Mouse (Mus musculus): ENCODE data around the gene Rab5a. TPM values are rescaled to one million over a fixed set of nuclear protein-coding genes. Genes with fewer than 3 reads are reported as not detected.
A peak's percentile ranks its signal among the peaks of the same experiment; 100 is the strongest.

Gene Rab5a
- total and polyA plus RNA-seq, 3 experiments, result 12.0 to 77.4 (median 48.0) TPM

GRCm38 (mm10) chr17:53465569-53465968 is 13.5 kb upstream of the Rab5a start:
- H3K4me1 ChIP-seq (ENCODE audit: insufficient read depth, low read depth, low read length), result 0 out of 2 replicates have a peak, but pooled peaks cover 2% of the 10 kb centered on the region
- no peak overlapping the region for H3K4me3 ChIP-seq (ENCODE audit: low read depth, low read length)
- ATAC-seq (ENCODE audit: extremely low read depth, insufficient number of reproducible peaks, low FRiP score, poor library complexity, severe bottlenecking) (peak; percentile 67; the same call in 1 of the 2 replicates), DNase-seq (ENCODE audit: low spot score) (no peak)
- no peaks in the 10 kb centered on the region for H3K9me3 ChIP-seq (replicated peaks)
- TF ChIP-seq POLR2AphosphoS5 (IDR thresholded peaks at IDR 0.05; ENCODE audit: insufficient replicate concordance, low read depth, low read length), result no peak
- TF ChIP-seq GATA2 (IDR thresholded peaks at IDR 0.05; ENCODE audit: borderline replicate concordance, low read depth, low read length), result no peak
- no peak for TF ChIP-seq TAL1 (conservative IDR thresholded peaks at IDR 0.05; ENCODE audit: low read depth, low read length)
- no peak for TF ChIP-seq GATA1 (IDR thresholded peaks at IDR 0.05; ENCODE audit: borderline replicate concordance, low read length)
- TF ChIP-seq CTCF (IDR thresholded peaks at IDR 0.05; ENCODE audit: low read depth, low read length), result no peak
- peaks cover 2% of the 10 kb centered on the region; the same call in 1 of the 2 replicates for H3K27me3 ChIP-seq (ENCODE audit: insufficient read depth, low read length)
- no peaks in the 10 kb centered on the region for H3K36me3 ChIP-seq (replicated peaks)

- ATAC-seq (ENCODE audit: extremely low read depth, insufficient number of reproducible peaks, low FRiP score, poor library complexity, severe bottlenecking) (no peak), DNase-seq (ENCODE audit: low spot score) (no peak)
- TF ChIP-seq TAL1 (conservative IDR thresholded peaks at IDR 0.05; ENCODE audit: low read depth, low read length) (no peak), CTCF (IDR thresholded peaks at IDR 0.05; ENCODE audit: low read depth, low read length) (no peak), POLR2AphosphoS5 (IDR thresholded peaks at IDR 0.05; ENCODE audit: insufficient replicate concordance, low read depth, low read length) (no peak), GATA1 (IDR thresholded peaks at IDR 0.05; ENCODE audit: borderline replicate concordance, low read length) (no peak), GATA2 (IDR thresholded peaks at IDR 0.05; ENCODE audit: borderline replicate concordance, low read depth, low read length) (no peak)
- Histone ChIP-seq H3K9me3 (replicated peaks) (no peaks in the 10 kb centered on the region), H3K27me3 (ENCODE audit: insufficient read depth, low read length) (no peaks in the 10 kb centered on the region), H3K4me1 (ENCODE audit: insufficient read depth, low read depth, low read length) (0 out of 2 replicates have a peak, but pooled peaks cover 2% of the 10 kb centered on the region), H3K4me3 (ENCODE audit: low read depth, low read length) (no peak overlapping the region), H3K36me3 (replicated peaks) (no peaks in the 10 kb centered on the region)
These were observed 10.3 kb upstream of the Rab5a start for GRCm38 (mm10) chr17:53468697-53469096.

DNA sequence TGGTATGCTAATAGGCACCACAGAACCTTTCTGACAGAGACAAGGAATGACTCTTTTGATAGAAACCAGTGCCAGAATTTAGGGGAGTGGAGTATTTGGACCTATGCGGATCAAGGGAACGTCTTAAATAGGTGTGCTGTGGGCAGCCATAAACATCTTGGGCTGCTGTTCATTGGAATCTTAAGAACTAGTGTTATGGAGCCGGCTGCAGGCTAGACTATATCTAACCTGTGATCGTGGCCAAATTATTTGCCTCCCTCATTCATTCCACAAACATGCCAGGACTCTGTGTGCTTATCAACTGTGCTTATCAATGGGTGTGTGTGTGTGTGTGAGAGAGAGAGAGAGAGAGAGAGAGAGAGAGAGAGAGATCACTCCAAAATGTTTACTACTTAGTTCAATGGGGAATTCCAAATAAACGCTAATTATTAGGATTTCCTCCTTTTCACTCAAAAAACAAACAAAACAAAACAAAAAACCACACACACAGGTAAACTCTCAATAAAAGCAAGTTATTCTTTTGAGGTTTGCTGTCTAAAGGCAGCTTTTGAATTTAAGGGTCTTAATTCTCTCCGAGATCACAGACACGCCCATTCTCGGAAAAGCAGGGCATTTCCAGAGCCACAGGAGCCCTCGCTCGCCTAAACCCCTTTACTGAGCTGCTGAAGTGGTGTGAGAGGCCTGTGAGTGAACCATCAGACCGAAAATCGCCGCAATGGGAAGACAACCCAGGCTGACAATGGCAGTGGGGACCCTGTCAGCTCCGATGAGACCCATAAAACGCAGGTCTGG is 772 bp upstream of the Rab5a start:
- H3K36me3 ChIP-seq (replicated peaks), result peaks cover 8% of the 10 kb centered on the region
- no peaks in the 10 kb centered on the region for H3K9me3 ChIP-seq (replicated peaks)
- peaks cover 20% of the 10 kb centered on the region for H3K4me1 ChIP-seq (ENCODE audit: insufficient read depth, low read depth, low read length)
- no peak for TF ChIP-seq TAL1 (conservative IDR thresholded peaks at IDR 0.05; ENCODE audit: low read depth, low read length)
- TF ChIP-seq CTCF (IDR thresholded peaks at IDR 0.05; ENCODE audit: low read depth, low read length), result no peak
- TF ChIP-seq GATA2 (IDR thresholded peaks at IDR 0.05; ENCODE audit: borderline replicate concordance, low read depth, low read length), result no peak
- TF ChIP-seq POLR2AphosphoS5 (IDR thresholded peaks at IDR 0.05; ENCODE audit: insufficient replicate concordance, low read depth, low read length), result no peak
- no peak for TF ChIP-seq GATA1 (IDR thresholded peaks at IDR 0.05; ENCODE audit: borderline replicate concordance, low read length)
- H3K4me3 ChIP-seq (ENCODE audit: low read depth, low read length), result peak overlapping the region; percentile 90
- DNase-seq (ENCODE audit: low spot score) (no peak), ATAC-seq (ENCODE audit: extremely low read depth, insufficient number of reproducible peaks, low FRiP score, poor library complexity, severe bottlenecking) (peak; percentile 16; the same call in 1 of the 2 replicates)
- H3K27me3 ChIP-seq (ENCODE audit: insufficient read depth, low read length), result no peaks in the 10 kb centered on the region

GRCm38 (mm10) chr17:53479604-53480041 is 589 bp downstream of the Rab5a start:
- no peak for ATAC-seq (ENCODE audit: extremely low read depth, insufficient number of reproducible peaks, low FRiP score, poor library complexity, severe bottlenecking)
- H3K36me3 ChIP-seq (replicated peaks), result peaks cover 15% of the 10 kb centered on the region

DNA sequence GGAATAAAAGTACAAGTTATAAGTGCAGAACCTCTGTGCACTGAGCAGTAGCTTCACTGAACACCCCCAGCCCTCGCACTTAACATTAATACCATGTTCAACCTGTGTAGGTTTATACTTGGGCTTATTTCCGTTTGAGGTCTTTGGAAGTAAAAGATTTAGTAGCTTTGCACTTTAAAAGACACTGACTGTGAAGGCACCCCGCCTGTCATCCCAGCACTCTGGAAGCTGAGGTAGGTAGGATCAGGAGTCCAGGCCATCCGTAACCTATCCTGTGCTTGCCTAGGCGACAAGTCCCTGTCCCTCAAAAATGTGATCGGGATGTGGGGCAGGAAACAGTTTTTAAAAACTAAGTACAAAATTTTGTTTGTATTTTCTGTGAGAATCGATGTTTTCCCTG is 1.4 kb downstream of the Rab5a start:
- Histone ChIP-seq H3K36me3 (replicated peaks) (peaks cover 24% of the 10 kb centered on the region), H3K4me1 (ENCODE audit: insufficient read depth, low read depth, low read length) (peaks cover 20% of the 10 kb centered on the region), H3K9me3 (replicated peaks) (no peaks in the 10 kb centered on the region), H3K4me3 (ENCODE audit: low read depth, low read length) (peak overlapping the region; percentile 90), H3K27me3 (ENCODE audit: insufficient read depth, low read length) (no peaks in the 10 kb centered on the region)
- TF ChIP-seq POLR2AphosphoS5 (IDR thresholded peaks at IDR 0.05; ENCODE audit: insufficient replicate concordance, low read depth, low read length), result no peak
- no peak for TF ChIP-seq GATA2 (IDR thresholded peaks at IDR 0.05; ENCODE audit: borderline replicate concordance, low read depth, low read length)
- no peak for TF ChIP-seq TAL1 (conservative IDR thresholded peaks at IDR 0.05; ENCODE audit: low read depth, low read length)
- TF ChIP-seq CTCF (IDR thresholded peaks at IDR 0.05; ENCODE audit: low read depth, low read length), result no peak
- no peak for TF ChIP-seq GATA1 (IDR thresholded peaks at IDR 0.05; ENCODE audit: borderline replicate concordance, low read length)
- ATAC-seq (ENCODE audit: extremely low read depth, insufficient number of reproducible peaks, low FRiP score, poor library complexity, severe bottlenecking) (no peak), DNase-seq (ENCODE audit: low spot score) (no peak)

More at GRCm38 (mm10) chr17:53479604-53480041, 589 bp downstream of the Rab5a start:
- H3K9me3 ChIP-seq (replicated peaks), result no peaks in the 10 kb centered on the region
- no peak for TF ChIP-seq CTCF (IDR thresholded peaks at IDR 0.05; ENCODE audit: low read depth, low read length)
- TF ChIP-seq POLR2AphosphoS5 (IDR thresholded peaks at IDR 0.05; ENCODE audit: insufficient replicate concordance, low read depth, low read length), result no peak
- no peak for TF ChIP-seq GATA2 (IDR thresholded peaks at IDR 0.05; ENCODE audit: borderline replicate concordance, low read depth, low read length)
- TF ChIP-seq TAL1 (conservative IDR thresholded peaks at IDR 0.05; ENCODE audit: low read depth, low read length), result no peak
- TF ChIP-seq GATA1 (IDR thresholded peaks at IDR 0.05; ENCODE audit: borderline replicate concordance, low read length), result no peak
- peaks cover 20% of the 10 kb centered on the region for H3K4me1 ChIP-seq (ENCODE audit: insufficient read depth, low read depth, low read length)
- H3K4me3 ChIP-seq (ENCODE audit: low read depth, low read length), result peak overlapping the region; percentile 90
- DNase-seq (ENCODE audit: low spot score), result peak; percentile 41
- H3K27me3 ChIP-seq (ENCODE audit: insufficient read depth, low read length), result no peaks in the 10 kb centered on the region

DNA sequence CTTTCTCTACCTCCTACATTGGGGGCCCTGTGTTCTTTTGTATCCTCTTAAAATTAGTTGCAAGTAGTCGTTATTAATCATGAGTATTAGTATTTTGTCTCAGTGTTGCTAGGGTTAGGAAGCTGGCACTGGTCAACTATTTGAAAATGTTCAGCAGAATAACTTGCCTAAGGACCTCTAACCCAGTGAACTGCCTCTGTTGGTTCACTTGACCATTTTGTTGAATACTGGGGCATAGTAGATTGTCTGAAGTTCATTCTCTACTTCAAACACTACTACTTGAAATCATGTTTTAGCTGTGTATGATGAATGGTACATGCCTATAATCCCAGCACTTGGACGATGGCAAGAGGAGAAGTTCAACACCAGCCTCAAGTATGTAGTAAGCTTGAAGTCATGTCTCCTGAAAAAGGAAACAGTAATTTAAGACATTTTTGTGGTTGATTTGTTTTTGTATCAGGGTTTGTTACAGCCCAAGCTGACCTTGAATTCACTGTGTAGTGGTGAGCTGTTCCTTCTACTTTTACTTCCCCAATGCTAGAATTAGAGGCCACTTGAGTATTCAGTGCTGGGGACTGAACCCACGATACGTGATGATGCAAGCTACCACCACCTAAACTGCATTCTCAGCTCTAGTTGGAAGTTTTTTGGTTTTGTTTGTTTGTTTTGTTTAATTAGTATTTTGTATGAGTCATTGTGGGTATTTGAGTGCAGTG is 9.4 kb downstream of the Rab5a start:
- DNase-seq (ENCODE audit: low spot score), result no peak
- H3K4me3 ChIP-seq (ENCODE audit: low read depth, low read length), result no peak overlapping the region
- H3K4me1 ChIP-seq (ENCODE audit: insufficient read depth, low read depth, low read length), result peaks cover 9% of the 10 kb centered on the region; the same call in 1 of the 2 replicates
- peaks cover 63% of the 10 kb centered on the region for H3K36me3 ChIP-seq (replicated peaks)
- H3K9me3 ChIP-seq (replicated peaks), result no peaks in the 10 kb centered on the region
- H3K27me3 ChIP-seq (ENCODE audit: insufficient read depth, low read length), result no peaks in the 10 kb centered on the region
- TF ChIP-seq TAL1 (conservative IDR thresholded peaks at IDR 0.05; ENCODE audit: low read depth, low read length) (no peak), GATA2 (IDR thresholded peaks at IDR 0.05; ENCODE audit: borderline replicate concordance, low read depth, low read length) (no peak), GATA1 (IDR thresholded peaks at IDR 0.05; ENCODE audit: borderline replicate concordance, low read length) (no peak), CTCF (IDR thresholded peaks at IDR 0.05; ENCODE audit: low read depth, low read length) (no peak), POLR2AphosphoS5 (IDR thresholded peaks at IDR 0.05; ENCODE audit: insufficient replicate concordance, low read depth, low read length) (no peak)
- no peak; the same call in 1 of the 2 replicates for ATAC-seq (ENCODE audit: extremely low read depth, insufficient number of reproducible peaks, low FRiP score, poor library complexity, severe bottlenecking)

Data from G1E (cell line).